Mouse (Mus musculus): Measurements from ENCODE around the gene Nav3. TPM values are rescaled to one million over a fixed set of nuclear protein-coding genes. Genes with fewer than 3 reads are reported as not detected.

Gene Nav3
- total RNA-seq, 4 experiments from 2014 or later: 1.1 to 2.3 (median 1.4) TPM

- no peak for DNase-seq (ENCODE audit: low spot score in 2 of 2)
These were observed 756.2 kb downstream of the Nav3 start for GRCm38 (mm10) chr10:109699771-109700335.

GRCm38 (mm10) chr10:109690564-109690963, 765.4 kb downstream of the Nav3 start:
- no peak for DNase-seq (ENCODE audit: low spot score in 2 of 2)

- DNase-seq (ENCODE audit: low spot score in 2 of 2): no peak
These were observed 771.6 kb downstream of the Nav3 start for GRCm38 (mm10) chr10:109684109-109685056.

DNA sequence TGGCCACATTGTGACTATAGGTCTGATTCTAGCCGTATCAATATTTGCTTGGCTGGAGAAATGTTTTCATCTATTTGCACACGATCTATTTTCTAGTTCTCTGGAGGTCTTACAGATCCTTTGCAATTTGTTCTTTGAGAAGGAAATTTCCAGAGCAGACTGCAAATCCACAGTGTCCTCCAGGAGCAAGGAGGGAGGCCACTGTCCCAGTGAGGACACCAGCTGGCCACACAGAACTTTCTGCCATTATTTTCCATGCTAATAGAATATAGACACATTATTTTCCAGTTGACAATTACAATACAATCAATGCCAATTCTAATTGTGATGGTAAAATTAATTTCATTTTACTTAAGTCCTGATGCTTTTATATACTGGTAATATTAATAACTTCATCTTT, 783.1 kb downstream of the Nav3 start:
- DNase-seq (ENCODE audit: low spot score in 2 of 2): no peak

DNA sequence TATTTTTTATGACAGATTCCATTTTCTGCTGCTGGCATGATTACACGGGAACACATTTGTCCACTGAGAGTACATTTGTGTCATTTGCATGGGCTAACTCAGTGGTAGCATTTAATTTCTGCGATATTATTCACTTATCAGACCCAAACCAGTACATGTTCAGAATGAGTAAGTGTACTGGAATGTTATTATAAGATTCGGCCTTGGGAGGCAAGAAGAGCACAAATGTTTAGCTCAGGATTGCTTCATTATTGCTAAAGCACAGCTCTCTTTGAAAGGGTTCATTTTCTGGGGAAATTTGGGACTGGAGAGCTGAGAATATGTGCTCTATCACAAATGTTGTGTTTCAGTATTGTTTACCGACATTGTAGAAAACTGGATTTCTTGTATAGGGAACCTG, 788.6 kb downstream of the Nav3 start:
- no peak for DNase-seq (ENCODE audit: low spot score in 2 of 2)

- DNase-seq (ENCODE audit: low spot score in 2 of 2): no peak
These were observed 791.2 kb downstream of the Nav3 start for GRCm38 (mm10) chr10:109664629-109665317.

- DNase-seq (ENCODE audit: low spot score in 2 of 2): no peak
These were observed 804.5 kb downstream of the Nav3 start for GRCm38 (mm10) chr10:109651516-109651915.

DNA sequence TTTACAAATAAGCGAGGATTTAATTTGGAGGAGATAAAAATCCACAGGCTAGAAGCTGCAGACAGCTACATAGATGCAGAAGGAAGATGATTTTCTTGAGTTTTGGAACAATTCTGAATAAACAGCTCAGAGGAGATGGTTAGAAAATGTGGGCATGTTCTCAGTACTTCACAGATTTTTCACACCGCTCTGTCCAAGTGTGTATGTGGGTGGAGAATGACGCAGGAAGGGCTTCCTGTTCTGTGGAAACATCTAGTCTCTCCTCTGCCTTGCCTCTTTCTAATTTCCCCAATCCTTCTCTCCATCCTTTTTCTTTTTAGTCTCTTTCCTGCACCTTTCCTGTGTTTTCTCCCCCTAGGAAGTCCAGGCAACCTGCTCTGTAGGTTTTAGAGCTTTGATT, 812.4 kb downstream of the Nav3 start:
- no peak for DNase-seq (ENCODE audit: low spot score in 2 of 2)

DNA sequence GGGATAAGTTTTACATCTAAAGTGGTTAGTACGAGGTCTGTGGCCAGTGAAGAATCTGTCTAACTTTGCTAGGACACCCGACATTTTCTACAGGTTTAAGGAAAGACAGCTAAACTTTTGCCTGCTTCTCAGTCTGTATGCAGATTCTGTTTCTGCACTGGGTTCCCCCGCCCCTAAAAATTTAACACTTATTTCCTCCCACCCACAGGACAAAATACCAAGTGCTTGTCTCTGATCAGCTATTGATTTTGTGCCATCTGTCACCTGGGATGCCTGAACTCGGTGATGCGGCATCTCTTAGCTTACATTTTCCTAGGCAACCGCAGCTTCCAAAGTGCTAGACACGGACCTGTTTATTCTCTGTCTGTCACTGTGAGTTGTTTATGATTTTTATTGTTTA, 814.2 kb downstream of the Nav3 start:
- DNase-seq (ENCODE audit: low spot score in 2 of 2): no peak

- DNase-seq (ENCODE audit: low spot score in 2 of 2): no peak
These were observed 818.3 kb downstream of the Nav3 start for GRCm38 (mm10) chr10:109637702-109638101.
